Mouse (Mus musculus) heart, postnatal 0 days (tissue): ENCODE measurements at regions not wholly inside any gene's neighbourhood (a gene's known extent, or its start where the extent isn't known, plus 50 kb on each side); places are given as distances from the start of the nearest gene placed in this dataset.

Experiments used
- CTCF ChIP-seq: IDR thresholded peaks from 2 replicates; pipeline ENCODE4 v1.5.1; 2016; ENCODE audit warnings: antibody characterized with exemption, control low read depth, low read depth
- EP300 ChIP-seq: IDR thresholded peaks from 2 replicates; pipeline ENCODE4 v1.6.1; 2016; ENCODE audit warnings: antibody characterized with exemption, low read depth

- TF ChIP-seq CTCF (0 out of 2 replicates have a peak, but pooled peaks have one; percentile 4), EP300 (no peak)
Measured at GRCm38 (mm10) chr3:45924338-45924737, 523.7 kb downstream of the Pabpc4l start.
